Comparison of ENCODE assay signal across 9 mouse cellular contexts in the genomic region with DNA sequence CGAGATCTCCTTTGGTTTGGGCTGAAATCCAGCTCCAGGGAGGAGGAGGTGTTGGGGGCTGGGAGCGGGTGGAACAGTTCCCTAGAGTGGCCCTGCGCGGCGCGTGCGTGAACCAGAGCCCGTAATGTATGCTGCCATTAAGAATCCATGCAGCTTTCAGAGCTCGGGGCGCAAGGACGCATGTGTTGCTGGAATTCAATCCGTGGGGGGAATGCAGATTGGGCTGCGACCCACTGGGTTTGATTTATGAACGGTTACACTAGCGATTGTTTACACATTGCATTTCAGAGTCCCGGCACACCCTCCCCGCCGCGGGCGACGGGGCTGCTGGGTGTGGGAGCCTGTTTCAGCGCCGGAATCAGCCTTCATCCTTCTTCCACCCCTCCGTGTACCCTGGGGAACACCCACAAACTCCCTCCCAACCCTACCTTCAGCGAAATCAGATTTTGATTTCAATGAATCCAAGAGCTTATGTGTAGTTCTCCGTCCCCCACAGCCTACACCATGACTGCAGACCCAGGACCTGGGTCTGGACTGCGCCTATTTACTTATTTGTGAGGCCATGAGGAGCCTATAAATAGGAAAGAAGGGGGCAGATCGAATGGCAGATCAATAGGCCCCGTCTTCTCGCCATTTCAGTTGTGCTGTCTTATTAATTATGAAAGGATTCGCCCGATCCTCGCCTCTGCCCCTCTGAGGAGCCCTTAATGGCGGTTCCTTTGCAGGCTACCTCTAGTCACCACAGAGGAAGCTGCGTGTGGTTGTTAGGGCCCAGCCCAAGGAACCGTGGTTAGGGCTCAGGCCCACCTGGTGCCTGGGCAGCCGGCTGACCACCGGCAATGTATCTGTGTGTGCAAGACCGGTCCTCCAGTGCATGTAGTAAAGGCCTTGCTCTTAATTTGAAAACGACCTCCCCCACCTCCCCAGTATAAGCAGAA. TPM values are rescaled to one million over a fixed set of nuclear protein-coding genes. Genes with fewer than 3 reads are reported as not detected.
DNase-seq lines count a peak whose midpoint lies in the region; ATAC-seq and TF ChIP-seq lines count a peak whose summit lies in the region.
"Had no signal": no experiment of that assay in that cellular context is flagged by ENCODE, and none has a peak within 500 bp of the region (broad histone marks: within the 10 kb centered on the region; RNA-seq: fewer than 3 reads in every experiment).

No protein-coding gene starts in this region.

- no peaks in the 10 kb centered on the region for H3K9me3 ChIP-seq in heart, embryonic 15.5 days (replicated peaks)
- no peaks in the 10 kb centered on the region for H3K9me3 ChIP-seq in midbrain, embryonic 15.5 days

- H3K36me3 ChIP-seq in heart, embryonic 15.5 days: no peaks in the 10 kb centered on the region
- H3K36me3 ChIP-seq in midbrain, embryonic 15.5 days (replicated peaks): no peaks in the 10 kb centered on the region

- H3K27me3 ChIP-seq in heart, embryonic 15.5 days: peaks cover 94% of the 10 kb centered on the region
- H3K27me3 ChIP-seq in midbrain, embryonic 15.5 days (replicated peaks): peaks cover 26% of the 10 kb centered on the region

- no peak for ATAC-seq in heart, embryonic 15.5 days (replicated peaks; ENCODE audit: insufficient number of reproducible peaks, insufficient read depth, low FRiP score, low read depth)
- ATAC-seq in midbrain, embryonic 15.5 days (replicated peaks): peak; percentile 88
- ATAC-seq in erythroblast, adult 5-6 weeks (replicated peaks; ENCODE audit: low FRiP score, poor library complexity, severe bottlenecking): no peak

- WGBS in lung, adult 2 months: 5% methylated on average over 40 of the region's 40 CpGs
- WGBS in heart, embryonic 15.5 days: 4% methylated on average over 40 of the region's 40 CpGs
- WGBS in midbrain, embryonic 15.5 days: 2% methylated on average over 40 of the region's 40 CpGs

- TF ChIP-seq CTCF in lung, adult 2 months (IDR thresholded peaks at IDR 0.05; ENCODE audit: insufficient read depth, low read length): no peak

- no peak for TF ChIP-seq POLR2A in lung, adult 2 months (IDR thresholded peaks at IDR 0.05; ENCODE audit: borderline replicate concordance, extremely low read depth, low read depth, low read length)

- no peak overlapping the region for H3K27ac ChIP-seq in heart, embryonic 15.5 days
- peak overlapping the region; percentile 90 for H3K27ac ChIP-seq in midbrain, embryonic 15.5 days
- H3K27ac ChIP-seq: heart, adult 2 months had no signal

- H3K4me2 ChIP-seq in heart, embryonic 15.5 days: peak overlapping the region; percentile 57
- H3K4me2 ChIP-seq in midbrain, embryonic 15.5 days: peak overlapping the region; percentile 44

- H3K9ac ChIP-seq in heart, embryonic 15.5 days: no peak overlapping the region
- peak overlapping the region; percentile 26; the same call in 1 of the 2 replicates for H3K9ac ChIP-seq in midbrain, embryonic 15.5 days

- H3K4me1 ChIP-seq in lung, adult 2 months (ENCODE audit: control insufficient read depth, insufficient read depth, low read length): peaks cover 4% of the 10 kb centered on the region; the same call in 1 of the 2 replicates
- peaks cover 27% of the 10 kb centered on the region for H3K4me1 ChIP-seq in heart, embryonic 15.5 days (replicated peaks)
- peaks cover 37% of the 10 kb centered on the region for H3K4me1 ChIP-seq in midbrain, embryonic 15.5 days

- peak; percentile 40 for DNase-seq in lung, adult 2 months
- no peak for DNase-seq in lung, postnatal 10 days
- peak; percentile 84 to 86 for DNase-seq in cerebellum, postnatal 36 days
- DNase-seq in layer of hippocampus, postnatal 25 days (ENCODE audit: extremely low spot score in 1 of 2, low spot score in 1 of 2): peak; percentile 48 to 57
- DNase-seq in Muller cell, postnatal 12 days (ENCODE audit: inconsistent ontology term): no peak

- no peak overlapping the region for H3K4me3 ChIP-seq in lung, adult 2 months (replicated peaks; ENCODE audit: extremely low read depth, low read depth, low read length)
- peak overlapping the region; percentile 34 for H3K4me3 ChIP-seq in heart, embryonic 15.5 days
- peak overlapping the region; percentile 23 for H3K4me3 ChIP-seq in midbrain, embryonic 15.5 days
- H3K4me3 ChIP-seq: heart, adult 2 months had no signal

RNA-seq across cellular contexts. Expression of a gene that starts 10.1 kb away (rescaled TPM):
- 9.2 and 12.9 TPM in 2 replicates for polyA plus RNA-seq in lung, adult 2 months (2012; rRNA removed)
- polyA plus RNA-seq in heart, embryonic 15.5 days (2015; fragmentation: Nextera tagmentation; extraction: Ambion mirVana): 2.3 TPM in 2 replicates
- 100 to 1,000 TPM; 293 to 319 TPM for total RNA-seq in layer of hippocampus, postnatal 25 days (2021)
- 62.0 and 64.3 TPM in 2 replicates for polyA plus RNA-seq in midbrain, embryonic 15.5 days (2015; fragmentation: Nextera tagmentation; extraction: Ambion mirVana)
- total RNA-seq in erythroblast, adult 5-6 weeks (2015; ENCODE audit: low replicate concordance): not detected in 2 replicates
- total RNA-seq in erythroblast, adult 5-6 weeks (2017; ENCODE audit: low replicate concordance): not detected in 2 replicates

Comparison
In these comparisons a context has a peak if more than half of its experiments do, and no peak if none do; other contexts are left out.
1. DNase-seq: peak in lung, adult 2 months (single experiment), cerebellum, postnatal 36 days (2 of 2) and layer of hippocampus, postnatal 25 days (2 of 2); none in lung, postnatal 10 days (single experiment) and Muller cell, postnatal 12 days (single experiment).